Mouse (Mus musculus) heart, postnatal 0 days (tissue): ENCODE measurements around the gene Slfnl1.

Source experiments
- CTCF ChIP-seq: IDR thresholded peaks from 2 replicates; pipeline ENCODE4 v1.5.1; 2016; ENCODE audit warnings: antibody characterized with exemption, control low read depth, low read depth
- EP300 ChIP-seq: IDR thresholded peaks from 2 replicates; pipeline ENCODE4 v1.6.1; 2016; ENCODE audit warnings: antibody characterized with exemption, low read depth

DNA sequence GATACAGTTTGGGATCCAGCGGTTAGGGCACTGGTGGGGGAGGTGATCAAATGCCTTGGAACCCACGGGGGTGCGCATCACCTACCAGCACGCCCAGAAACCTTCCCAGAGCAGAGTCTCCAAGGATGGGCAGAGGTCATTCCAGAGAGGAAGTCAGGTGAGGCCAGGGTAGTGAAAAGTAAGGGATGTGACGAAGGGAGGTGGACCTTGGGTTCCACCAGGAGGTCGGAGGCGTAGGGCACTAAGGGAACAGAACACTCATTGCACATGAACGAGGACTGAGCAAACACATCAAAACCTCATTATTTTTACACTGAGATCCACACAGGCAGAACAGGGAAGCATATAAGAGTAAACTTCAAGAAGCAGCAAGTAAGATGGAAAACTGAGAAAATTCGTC, 49.7 kb downstream of the Slfnl1 start:
- TF ChIP-seq CTCF (no peak), EP300 (no peak)
